Mouse (Mus musculus): ENCODE measurements around the gene Angptl7.

DNA sequence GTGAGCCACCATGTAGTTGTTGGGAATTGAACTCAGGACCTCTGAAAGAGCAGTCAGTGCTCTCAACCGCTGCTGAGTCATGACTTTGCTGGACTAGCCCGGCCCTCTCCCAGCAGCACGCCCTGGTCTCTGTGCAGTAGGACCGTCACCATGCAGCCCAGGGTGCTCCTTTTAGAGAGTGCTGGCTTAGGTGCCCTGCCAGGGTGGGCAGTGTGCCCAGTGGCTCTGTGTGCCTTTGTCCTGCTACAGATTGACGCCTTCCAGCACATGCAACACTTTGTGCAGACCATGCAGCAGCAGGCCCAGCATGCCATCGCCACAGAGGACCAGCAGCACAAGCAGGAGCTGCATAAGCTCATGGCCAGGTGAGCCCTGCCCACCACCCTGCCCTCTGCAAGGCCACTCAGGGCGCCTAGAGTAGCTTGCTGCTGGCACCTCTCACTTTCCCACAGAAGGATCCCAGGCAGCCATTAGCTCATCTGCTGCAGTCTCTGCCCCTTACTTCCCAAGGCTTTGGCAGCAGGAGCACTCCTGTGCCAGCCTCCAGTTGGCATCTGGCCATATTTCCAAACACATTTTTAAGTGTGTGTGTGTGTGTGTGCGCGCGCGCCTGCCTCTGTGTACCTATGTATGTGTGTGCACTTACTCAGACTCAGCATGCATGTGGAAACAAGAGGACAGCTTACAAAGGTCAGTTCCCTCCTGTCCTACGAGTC is 33.5 kb upstream of the Angptl7 start:
- no peak for TF ChIP-seq CTCF (IDR thresholded peaks at IDR 0.05; ENCODE audit: insufficient read depth, low read length)
- no peak for TF ChIP-seq POLR2A (IDR thresholded peaks at IDR 0.05; ENCODE audit: borderline replicate concordance, extremely low read depth, low read depth, low read length)

Data from lung, adult 2 months (tissue).